Mouse (Mus musculus) heart, postnatal 0 days (tissue): Measurements from ENCODE around the gene Zmynd11. TPM values are rescaled to one million over a fixed set of nuclear protein-coding genes. Genes with fewer than 3 reads are reported as not detected.

Source experiments
- ATAC-seq: fragments of 200-750 bp; cut with Nextera tagmentation; 2 replicates; pipeline ENCODE4 v1.8.0; 2017; ENCODE audit warnings: low read depth, moderate number of reproducible peaks, moderate library complexity; ENCODE audit not compliant: insufficient read depth
- DNase-seq: peaks from one replicate; pipeline ENCODE4 v3.0.0-alpha.2; 2016; ENCODE audit warnings: low spot score
- H3K27ac ChIP-seq: fragments of 300-500 bp; sonication (generic); 2 replicates; pipeline ENCODE4 v1.5.1; 2014; ENCODE audit warnings: low read depth, mild to moderate bottlenecking
- H3K27me3 ChIP-seq: fragments of 300-500 bp; sonication (generic); 2 replicates; pipeline ENCODE4 v1.6.1; 2014; ENCODE audit warnings: low read length, mixed read lengths; ENCODE audit not compliant: control insufficient read depth, insufficient read depth
- H3K36me3 ChIP-seq: fragments of 300-500 bp; sonication (generic); replicated peaks from 2 replicates; pipeline ENCODE4 v1.6.1; 2014; ENCODE audit warnings: low read length, mixed read lengths; ENCODE audit not compliant: control insufficient read depth, insufficient read depth
- H3K4me1 ChIP-seq: fragments of 300-500 bp; sonication (generic); 2 replicates; pipeline ENCODE4 v1.6.1; 2014; ENCODE audit warnings: antibody characterized with exemption; ENCODE audit not compliant: control insufficient read depth, insufficient read depth
- H3K4me2 ChIP-seq: fragments of 300-500 bp; sonication (generic); 2 replicates; pipeline ENCODE4 v1.6.1; 2014; ENCODE audit warnings: low read depth, mild to moderate bottlenecking, low read length, moderate library complexity
- H3K4me3 ChIP-seq: fragments of 300-500 bp; sonication (generic); 2 replicates; pipeline ENCODE4 v1.5.1; 2014; ENCODE audit warnings: low read depth, low read length
- H3K9ac ChIP-seq: fragments of 300-500 bp; sonication (generic); replicated peaks from 2 replicates; pipeline ENCODE4 v1.6.1; 2014; ENCODE audit warnings: low read depth, low read length, mixed read lengths
- H3K9me3 ChIP-seq: fragments of 300-500 bp; sonication (generic); replicated peaks from 2 replicates; pipeline ENCODE4 v1.6.1; 2016; ENCODE audit warnings: low read length; ENCODE audit not compliant: control insufficient read depth
- CTCF ChIP-seq: IDR thresholded peaks from 2 replicates; pipeline ENCODE4 v1.5.1; 2016; ENCODE audit warnings: antibody characterized with exemption, control low read depth, low read depth
- EP300 ChIP-seq: IDR thresholded peaks from 2 replicates; pipeline ENCODE4 v1.6.1; 2016; ENCODE audit warnings: antibody characterized with exemption, low read depth
- WGBS: fragments of 180-500 bp; shearing (Covaris S2); extraction: QIAGEN DNeasy Blood & Tissue Kit; methylation state at CpG from one replicate; pipeline ENCODE4 v1.1.7; 2014; 5-methylcytosine and 5-hydroxymethylcytosine counted together
- polyA plus RNA-seq: library from polyadenylated mRNA; unstranded; fragments of >200 nt; fragmentation: Nextera tagmentation; extraction: Ambion mirVana; gene quantifications from 2 replicates; pipeline ENCODE4 v1.2.1, GENCODE M21; 2015
- total RNA-seq: library from RNA; depleted of rRNA; stranded (reverse); fragments of >200 nt; gene quantifications from 2 replicates; pipeline ENCODE4 v1.2.3, GENCODE M21; 2014; ENCODE audit warnings: low replicate concordance

Gene Zmynd11
- total and polyA plus RNA-seq, 2 experiments from 2014 or later, result 99.9 to 101 TPM

- no peak for TF ChIP-seq EP300
- no peak for TF ChIP-seq CTCF
- Histone ChIP-seq H3K27ac (no peak overlapping the region), H3K9me3 (no peaks in the 10 kb centered on the region)
Observed at GRCm38 (mm10) chr13:9713462-9714134, 51.5 kb downstream of the Zmynd11 start.

GRCm38 (mm10) chr13:9712971-9713370, 52.2 kb downstream of the Zmynd11 start:
- no peak for TF ChIP-seq EP300
- no peak for TF ChIP-seq CTCF
- H3K27me3 ChIP-seq, result no peaks in the 10 kb centered on the region
- H3K9ac ChIP-seq, result no peak overlapping the region
- 0 out of 2 replicates have a peak, but pooled peaks cover 4% of the 10 kb centered on the region for H3K4me1 ChIP-seq
- no peak overlapping the region for H3K4me2 ChIP-seq
- H3K27ac ChIP-seq, result no peak overlapping the region
- H3K9me3 ChIP-seq, result no peaks in the 10 kb centered on the region
- no peak for DNase-seq
- no peak overlapping the region for H3K4me3 ChIP-seq
- H3K36me3 ChIP-seq, result peaks cover 10% of the 10 kb centered on the region
- 86% methylated on average over 3 of the region's 3 CpGs for WGBS
- ATAC-seq, result no peak

More at GRCm38 (mm10) chr13:9713462-9714134, 51.5 kb downstream of the Zmynd11 start:
- no peaks in the 10 kb centered on the region for H3K27me3 ChIP-seq
- H3K4me1 ChIP-seq, result 0 out of 2 replicates have a peak, but pooled peaks cover 4% of the 10 kb centered on the region
- DNase-seq (no peak), ATAC-seq (no peak)
- H3K9ac ChIP-seq, result no peak overlapping the region
- no peak overlapping the region for H3K4me2 ChIP-seq
- 29% methylated on average over 6 of the region's 6 CpGs for WGBS
- H3K4me3 ChIP-seq, result no peak overlapping the region
- peaks cover 7% of the 10 kb centered on the region for H3K36me3 ChIP-seq

GRCm38 (mm10) chr13:9712409-9712808, 52.7 kb downstream of the Zmynd11 start:
- H3K27ac ChIP-seq, result no peak overlapping the region
- no peak for TF ChIP-seq CTCF
- no peak for TF ChIP-seq EP300
- no peak for DNase-seq
- H3K36me3 ChIP-seq, result peaks cover 11% of the 10 kb centered on the region
- 0 out of 2 replicates have a peak, but pooled peaks cover 4% of the 10 kb centered on the region for H3K4me1 ChIP-seq
- H3K27me3 ChIP-seq, result no peaks in the 10 kb centered on the region
- H3K4me2 ChIP-seq, result no peak overlapping the region
- no peak overlapping the region for H3K4me3 ChIP-seq
- H3K9ac ChIP-seq, result no peak overlapping the region
- no peaks in the 10 kb centered on the region for H3K9me3 ChIP-seq
- WGBS, result 95% methylated on average over 1 of the region's 1 CpGs
- ATAC-seq, result no peak

- no peak for TF ChIP-seq EP300
- TF ChIP-seq CTCF, result no peak
- no peak for ATAC-seq
- no peak overlapping the region for H3K4me2 ChIP-seq
- H3K9ac ChIP-seq, result no peak overlapping the region
- no peak overlapping the region for H3K27ac ChIP-seq
- no peaks in the 10 kb centered on the region for H3K27me3 ChIP-seq
- WGBS, result 89% methylated on average over 7 of the region's 7 CpGs
- no peaks in the 10 kb centered on the region for H3K9me3 ChIP-seq
- H3K4me3 ChIP-seq, result no peak overlapping the region
- peaks cover 15% of the 10 kb centered on the region for H3K36me3 ChIP-seq
- H3K4me1 ChIP-seq, result 0 out of 2 replicates have a peak, but pooled peaks cover 2% of the 10 kb centered on the region
- DNase-seq, result no peak
Observed at GRCm38 (mm10) chr13:9708433-9709240, 56.5 kb downstream of the Zmynd11 start.

GRCm38 (mm10) chr13:9706720-9707119, 58.4 kb downstream of the Zmynd11 start:
- no peak overlapping the region for H3K27ac ChIP-seq
- H3K9me3 ChIP-seq, result no peaks in the 10 kb centered on the region
- ATAC-seq (no peak), DNase-seq (no peak)
- no peak overlapping the region for H3K4me2 ChIP-seq
- no peaks in the 10 kb centered on the region for H3K27me3 ChIP-seq
- H3K36me3 ChIP-seq, result peaks cover 15% of the 10 kb centered on the region
- no peak for TF ChIP-seq CTCF
- 93% methylated on average over 8 of the region's 8 CpGs for WGBS
- no peak overlapping the region for H3K9ac ChIP-seq
- no peak overlapping the region for H3K4me3 ChIP-seq
- H3K4me1 ChIP-seq, result 0 out of 2 replicates have a peak, but pooled peaks cover 6% of the 10 kb centered on the region
